Mouse (Mus musculus) stomach, adult 2 months (tissue): Measurements from ENCODE around the gene Epyc. TPM values are rescaled to one million over a fixed set of nuclear protein-coding genes. Genes with fewer than 3 reads are reported as not detected.

ENCODE experiments used
- polyA plus RNA-seq: library from polyadenylated mRNA; depleted of rRNA; stranded (reverse); fragments of >200 nt; gene quantifications from 2 replicates; pipeline ENCODE4 v1.2.3, GENCODE M21; 2012; rRNA removed

Gene Epyc
- polyA plus RNA-seq = 0.05 TPM in 1 of 2 replicates, not detected in the other

DNA sequence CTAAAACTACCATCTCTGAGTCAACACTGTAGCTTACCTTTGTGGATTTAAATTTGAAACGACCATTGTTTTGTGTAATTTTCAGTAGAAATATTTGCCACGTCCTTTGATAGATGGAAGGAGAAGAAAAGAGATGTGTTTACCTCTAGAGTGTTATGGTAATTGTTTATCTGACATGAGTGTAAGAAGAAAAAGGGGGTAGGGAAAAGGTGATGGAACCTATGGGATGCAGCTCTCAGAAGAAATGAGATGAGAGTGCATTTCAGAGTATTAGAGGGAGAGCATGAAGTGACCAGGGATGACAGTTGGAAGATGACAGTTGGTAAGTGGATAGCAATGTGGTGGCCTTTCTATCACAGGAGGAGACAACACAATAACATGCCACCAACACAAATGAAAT is at the start of gene Epyc:
Gene Epyc (plus strand): TSS at position 301 of the 400 bp plus-strand sequence.

DNA sequence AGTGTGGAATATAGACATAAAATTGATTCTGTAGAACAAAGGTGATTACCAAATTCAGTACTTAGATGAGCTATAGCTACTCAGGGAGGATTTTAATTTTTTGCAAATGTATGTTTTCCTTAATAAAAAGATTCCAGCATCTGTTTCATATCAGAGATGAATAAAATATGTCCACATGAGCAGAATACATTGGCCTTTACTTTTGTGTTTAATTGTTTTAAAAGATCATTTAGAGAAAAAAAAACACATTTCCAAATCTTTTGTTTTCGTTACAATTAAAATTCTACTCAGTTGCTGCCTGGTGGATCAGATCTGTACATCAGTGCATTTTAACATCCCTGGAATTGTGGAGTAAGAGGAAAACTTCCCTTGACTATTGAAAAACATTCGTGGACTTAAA is 37.3 kb upstream of the Epyc start, which contains the start of gene Kera:
Gene Kera (plus strand): TSS at position 301 of the 400 bp plus-strand sequence.

DNA sequence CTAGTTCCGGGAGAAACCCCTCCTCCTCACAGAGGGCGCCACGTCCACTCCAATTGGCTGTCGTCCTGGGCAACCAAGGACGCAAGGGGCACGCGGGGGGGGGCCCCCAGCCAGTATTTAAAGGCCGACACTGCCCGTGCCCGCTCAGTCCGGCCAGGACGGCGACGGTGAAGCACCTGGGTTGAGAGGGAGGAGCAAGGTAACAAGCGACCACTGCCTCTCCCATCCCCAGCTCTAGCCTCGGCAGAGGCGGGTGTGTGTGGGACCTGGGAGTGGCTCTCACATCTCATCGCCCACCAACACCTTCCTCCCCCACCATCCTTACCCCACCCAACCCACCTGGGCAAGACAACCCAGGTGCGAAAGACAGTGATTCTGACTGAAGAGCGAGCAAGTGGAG is 49.0 kb downstream of the Epyc start, which contains the start of gene Ccer1:
Gene Ccer1 (plus strand): TSS at position 147 of the 400 bp plus-strand sequence.

DNA sequence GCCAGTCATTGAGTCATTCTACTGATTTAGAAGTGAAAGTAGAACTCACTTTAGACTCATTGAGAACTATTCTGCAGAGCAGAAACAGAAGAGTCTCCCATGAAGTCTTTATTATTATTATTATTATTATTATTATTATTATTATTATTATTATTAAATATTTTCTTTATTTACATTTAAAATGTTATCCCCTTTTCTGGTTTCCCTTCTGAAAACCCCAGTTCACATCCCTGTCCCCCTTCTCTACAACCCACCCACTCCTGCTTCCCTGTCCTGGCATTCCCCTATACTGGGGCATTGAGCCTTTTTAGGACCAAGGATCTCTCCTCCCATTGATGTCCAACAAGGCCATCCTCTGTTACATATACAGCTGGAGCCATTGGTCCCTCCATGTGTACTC is 82.8 kb downstream of the Epyc start, which contains the start of gene C030005K15Rik:
Gene C030005K15Rik (minus strand): TSS at position 101 of the 400 bp plus-strand sequence.

Other genes with a start within 250 kb of the Epyc start
- gene Dcn, start 164.5 kb upstream of the Epyc start, polyA plus RNA-seq = 33.9 and 50.0 TPM in 2 replicates
- 2.7 and 6.2 TPM in 2 replicates for gene Lum, start 78.9 kb upstream of the Epyc start, polyA plus RNA-seq
- gene Kera, start 37.2 kb upstream of the Epyc start, polyA plus RNA-seq = 0.09 TPM in 1 of 2 replicates, not detected in the other
- not detected in 2 replicates for gene Ccer1, start 49.0 kb downstream of the Epyc start, polyA plus RNA-seq
- not detected in 2 replicates for gene C030005K15Rik, start 82.7 kb downstream of the Epyc start, polyA plus RNA-seq